Mouse (Mus musculus): ENCODE data around the gene Ctnnbip1.

DNA sequence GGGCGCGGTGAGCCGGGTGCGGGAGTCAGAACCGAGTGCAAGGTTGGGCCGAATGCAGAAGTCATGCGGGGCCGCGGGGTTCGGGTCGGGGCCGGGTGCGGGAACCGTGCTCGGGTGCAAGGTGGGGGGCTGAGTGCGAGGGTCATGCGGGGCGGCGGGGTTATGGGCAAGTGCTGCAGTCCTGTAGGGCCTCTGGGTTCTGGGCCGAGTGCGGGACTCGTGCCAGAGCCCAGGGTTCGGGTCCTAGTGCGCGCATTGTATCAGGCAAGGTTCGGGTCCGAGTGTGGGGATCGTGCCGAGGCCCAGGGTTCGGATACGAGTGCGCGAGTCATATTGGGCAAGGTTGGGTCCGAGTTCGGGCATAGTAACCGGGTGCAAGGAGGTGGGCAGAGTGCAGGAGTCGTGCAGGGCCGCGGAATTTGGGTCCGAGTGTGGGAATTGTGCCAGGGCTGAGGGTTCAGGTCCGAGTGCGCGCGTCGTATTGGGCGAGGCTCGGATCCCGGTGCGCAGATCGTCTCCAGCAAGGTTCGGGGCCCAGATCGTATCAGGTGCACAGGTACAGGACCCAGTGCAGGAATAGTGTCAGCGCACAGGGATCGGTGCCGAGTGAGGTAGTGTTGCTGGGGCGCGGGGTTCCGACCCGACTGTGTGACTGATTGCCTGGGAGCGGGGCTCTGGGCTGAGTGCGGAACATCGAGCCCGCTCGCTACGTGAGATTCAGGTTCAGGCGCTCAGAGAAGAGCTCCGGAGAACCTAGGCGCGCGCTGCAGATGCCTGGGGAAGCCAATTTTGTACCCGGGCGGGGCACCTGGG, 69.0 kb downstream of the Ctnnbip1 start:
- TF ChIP-seq CTCF (IDR thresholded peaks at IDR 0.05; ENCODE audit: extremely low read depth, insufficient read length, insufficient replicate concordance, low read depth, low read length) (no peak), POLR2A (IDR thresholded peaks at IDR 0.05; ENCODE audit: low read depth, low read length) (0 out of 2 replicates have a peak, but pooled peaks have one; percentile 7)

Data from small intestine, adult 2 months (tissue).